Mouse (Mus musculus) spleen, adult 2 months (tissue): ENCODE results near the gene Cldn7.

Experiments
- CTCF ChIP-seq: fragments of 200-500 bp; IDR thresholded peaks from 2 replicates; pipeline ENCODE4 v1.5.1; 2011; ENCODE audit warnings: mild to moderate bottlenecking, inconsistent platforms; ENCODE audit not compliant: insufficient read depth, insufficient read length, insufficient replicate concordance; ENCODE audit errors: extremely low read depth
- POLR2A ChIP-seq: fragments of 200-500 bp; IDR thresholded peaks from 2 replicates; pipeline ENCODE4 v1.6.1; 2011; ENCODE audit warnings: low read depth, low read length, inconsistent platforms

- no peak for TF ChIP-seq CTCF
- TF ChIP-seq POLR2A, result no peak
Measured at GRCm38 (mm10) chr11:69932254-69932653, 32.3 kb upstream of the Cldn7 start.
